Mouse (Mus musculus) heart, embryonic 11.5 days (tissue): ENCODE data around the gene Gtsf1. TPM values are rescaled to one million over a fixed set of nuclear protein-coding genes. Genes with fewer than 3 reads are reported as not detected.

Experiments
- ATAC-seq: fragments of 200-750 bp; cut with Nextera tagmentation; replicated peaks from 2 replicates; pipeline ENCODE4 v1.8.0; 2017; ENCODE audit warnings: moderate library complexity; ENCODE audit not compliant: insufficient number of reproducible peaks, low FRiP score, low TSS enrichment
- H3K27ac ChIP-seq: fragments of 300-500 bp; sonication (generic); 2 replicates; pipeline ENCODE4 v1.5.1; 2014; ENCODE audit warnings: mild to moderate bottlenecking, low read depth, low read length
- H3K27me3 ChIP-seq: fragments of 300-500 bp; sonication (generic); 2 replicates; pipeline ENCODE4 v1.6.1; 2014; ENCODE audit warnings: mild to moderate bottlenecking, low read length, mixed read lengths; ENCODE audit not compliant: control insufficient read depth, insufficient read depth
- H3K36me3 ChIP-seq: fragments of 300-500 bp; sonication (generic); 2 replicates; pipeline ENCODE4 v1.6.1; 2014; ENCODE audit warnings: mild to moderate bottlenecking, low read length, moderate library complexity, mixed read lengths; ENCODE audit not compliant: control insufficient read depth, insufficient read depth
- H3K4me1 ChIP-seq: fragments of 300-500 bp; sonication (generic); 2 replicates; pipeline ENCODE4 v1.6.1; 2014; ENCODE audit warnings: low read length; ENCODE audit not compliant: control insufficient read depth, insufficient read depth
- H3K4me2 ChIP-seq: fragments of 300-500 bp; sonication (generic); 2 replicates; pipeline ENCODE4 v1.6.1; 2014; ENCODE audit warnings: mild to moderate bottlenecking, moderate library complexity
- H3K4me3 ChIP-seq: fragments of 300-500 bp; sonication (generic); 2 replicates; pipeline ENCODE4 v1.5.1; 2014; ENCODE audit warnings: low read depth, low read length
- H3K9ac ChIP-seq: fragments of 300-500 bp; sonication (generic); 2 replicates; pipeline ENCODE4 v1.6.1; 2014; ENCODE audit warnings: mild to moderate bottlenecking, low read depth, low read length, moderate library complexity
- H3K9me3 ChIP-seq: fragments of 300-500 bp; sonication (generic); replicated peaks from 2 replicates; pipeline ENCODE4 v1.6.1; 2016; ENCODE audit warnings: low read length; ENCODE audit not compliant: control insufficient read depth
- WGBS: fragments of 180-500 bp; shearing (Covaris S2); extraction: QIAGEN DNeasy Blood & Tissue Kit; methylation state at CpG from one replicate; pipeline ENCODE4 v1.1.7; 2014; ENCODE audit not compliant: insufficient replicate concordance; 5-methylcytosine and 5-hydroxymethylcytosine counted together
- polyA plus RNA-seq: library from polyadenylated mRNA; unstranded; fragments of >200 nt; fragmentation: Nextera tagmentation; extraction: Ambion mirVana; gene quantifications from 2 replicates; pipeline ENCODE4 v1.2.1, GENCODE M21; 2014

Gene Gtsf1
- polyA plus RNA-seq, 1 experiment from 2014 or later = 38.5 TPM

DNA sequence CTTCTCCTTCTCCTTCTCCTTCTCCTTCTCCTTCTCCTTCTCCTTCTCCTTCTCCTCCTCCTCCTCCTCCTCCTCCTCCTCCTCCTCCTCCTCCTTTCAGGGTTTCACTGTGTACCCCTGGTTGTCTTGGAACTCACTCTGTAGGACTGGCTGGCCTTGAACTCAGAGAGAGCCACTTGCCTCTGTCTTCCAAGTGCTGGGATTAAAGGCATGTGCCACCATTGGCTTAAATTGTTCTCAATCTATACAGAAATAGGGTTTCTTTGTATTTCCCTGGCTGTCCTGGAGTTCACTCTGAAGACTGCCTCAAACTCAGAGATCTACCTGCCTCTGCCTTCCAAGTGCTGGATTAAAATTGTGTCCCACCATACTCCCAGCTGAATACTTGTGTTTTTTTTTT, 57.8 kb downstream of the Gtsf1 start:
- no peaks in the 10 kb centered on the region for H3K36me3 ChIP-seq
- no peak overlapping the region for H3K9ac ChIP-seq
- H3K27ac ChIP-seq = no peak overlapping the region
- ATAC-seq = no peak
- H3K4me3 ChIP-seq = no peak overlapping the region
- peaks cover 31% of the 10 kb centered on the region for H3K4me1 ChIP-seq
- H3K4me2 ChIP-seq = no peak overlapping the region
- H3K27me3 ChIP-seq = no peaks in the 10 kb centered on the region
- no peaks in the 10 kb centered on the region for H3K9me3 ChIP-seq

DNA sequence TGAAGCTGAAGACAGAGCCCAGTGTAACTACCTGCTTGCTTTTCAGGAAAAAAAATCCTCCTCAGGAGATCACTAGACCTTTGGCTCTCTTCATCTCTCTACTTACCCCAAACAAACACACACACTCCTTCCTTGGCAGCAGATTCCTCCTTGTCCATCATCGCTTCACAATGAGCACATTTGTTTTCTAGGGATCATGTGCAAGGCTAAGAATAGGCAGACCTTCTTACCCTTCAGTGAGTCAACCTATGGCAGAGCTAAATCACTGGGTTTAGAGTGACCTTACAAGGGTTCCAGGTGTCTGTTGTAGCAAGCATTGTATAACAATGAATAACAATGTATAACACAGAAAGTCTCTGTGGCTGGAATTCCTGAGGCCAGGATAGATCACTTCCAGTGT, 58.5 kb downstream of the Gtsf1 start:
- Histone ChIP-seq H3K4me1 (peaks cover 30% of the 10 kb centered on the region), H3K27ac (no peak overlapping the region), H3K4me2 (no peak overlapping the region), H3K9me3 (no peaks in the 10 kb centered on the region), H3K36me3 (no peaks in the 10 kb centered on the region), H3K27me3 (no peaks in the 10 kb centered on the region), H3K9ac (no peak overlapping the region), H3K4me3 (no peak overlapping the region)
- ATAC-seq = no peak
- 67% methylated on average over 1 of the region's 1 CpGs for WGBS

DNA sequence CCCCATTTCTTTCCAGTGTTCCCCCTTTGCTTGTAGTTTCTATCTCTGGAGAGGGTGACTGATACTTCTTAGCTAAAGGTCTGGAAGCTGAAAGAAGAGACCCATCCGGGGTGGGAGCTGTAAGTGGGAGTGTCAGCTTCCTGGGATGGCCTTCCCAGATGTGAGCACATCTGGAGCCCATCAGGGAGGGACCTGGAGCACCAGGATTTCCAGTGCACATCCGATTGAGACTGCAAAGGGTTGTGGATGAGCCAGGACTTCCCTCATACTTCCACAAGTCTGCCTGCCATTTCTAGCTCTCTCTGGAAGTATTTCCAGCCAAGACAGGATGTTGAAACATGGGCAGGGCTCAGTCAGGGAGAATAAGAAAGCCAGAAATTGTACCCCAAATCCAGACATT, 59.1 kb downstream of the Gtsf1 start:
- ATAC-seq = no peak
- H3K4me3 ChIP-seq = no peak overlapping the region
- 26% methylated on average over 2 of the region's 2 CpGs for WGBS
- H3K4me2 ChIP-seq = no peak overlapping the region
- H3K27me3 ChIP-seq = no peaks in the 10 kb centered on the region
- no peaks in the 10 kb centered on the region for H3K36me3 ChIP-seq
- no peak overlapping the region for H3K9ac ChIP-seq
- no peak overlapping the region for H3K27ac ChIP-seq
- no peaks in the 10 kb centered on the region for H3K9me3 ChIP-seq
- H3K4me1 ChIP-seq = peaks cover 29% of the 10 kb centered on the region

DNA sequence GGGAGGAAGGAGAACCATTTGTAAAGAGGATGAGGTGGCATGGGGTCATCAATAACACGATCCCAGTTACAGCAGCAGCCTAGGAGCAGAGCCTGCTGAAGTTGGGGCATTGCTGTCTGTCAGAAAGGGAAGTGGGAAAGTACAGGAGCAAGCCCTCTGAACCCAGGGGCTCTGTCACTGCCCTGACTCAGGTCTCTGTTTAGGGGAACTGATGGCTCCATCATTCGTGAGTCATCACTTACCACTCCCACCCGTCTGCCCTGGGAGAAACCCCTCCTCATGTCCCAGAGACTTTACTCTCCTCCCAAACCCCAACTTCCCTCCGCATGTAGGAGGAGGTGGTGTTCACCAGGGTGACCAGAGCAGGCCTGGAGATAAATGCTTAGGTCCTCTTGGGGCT, 59.8 kb downstream of the Gtsf1 start:
- H3K4me1 ChIP-seq = peaks cover 29% of the 10 kb centered on the region

DNA sequence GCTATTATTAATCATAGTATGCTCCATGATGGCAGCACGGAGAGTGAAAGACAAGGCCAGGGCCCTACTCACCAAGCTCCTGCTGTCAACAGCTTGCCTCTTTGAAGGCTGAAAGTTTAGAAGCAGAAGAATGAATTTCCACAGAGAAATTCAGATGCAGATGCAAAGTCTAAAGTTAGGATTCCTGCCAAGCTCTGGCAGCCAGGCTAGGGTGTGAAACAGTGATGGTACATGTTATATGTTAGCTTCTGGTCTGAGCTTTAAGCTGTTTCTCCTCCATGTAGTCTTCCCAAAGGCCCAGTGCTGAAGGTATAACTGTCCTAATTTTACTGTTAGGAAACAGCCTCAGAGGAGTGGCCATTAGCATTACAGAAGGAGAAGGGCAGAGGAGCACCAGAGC, 61.1 kb downstream of the Gtsf1 start:
- no peaks in the 10 kb centered on the region for H3K36me3 ChIP-seq
- no peak overlapping the region for H3K9ac ChIP-seq
- 57% methylated on average over 1 of the region's 1 CpGs for WGBS
- no peak overlapping the region for H3K27ac ChIP-seq
- H3K4me3 ChIP-seq = no peak overlapping the region
- H3K4me2 ChIP-seq = no peak overlapping the region
- ATAC-seq = no peak
- H3K27me3 ChIP-seq = no peaks in the 10 kb centered on the region
- H3K4me1 ChIP-seq = peaks cover 37% of the 10 kb centered on the region
- H3K9me3 ChIP-seq = no peaks in the 10 kb centered on the region

More for the DNA sequence above, 59.8 kb downstream of the Gtsf1 start:
- H3K27ac ChIP-seq = no peak overlapping the region
- H3K4me3 ChIP-seq = no peak overlapping the region
- no peaks in the 10 kb centered on the region for H3K36me3 ChIP-seq
- H3K4me2 ChIP-seq = no peak overlapping the region
- WGBS = 20% methylated on average over 4 of the region's 4 CpGs
- H3K9ac ChIP-seq = no peak overlapping the region
- no peak for ATAC-seq
- no peaks in the 10 kb centered on the region for H3K9me3 ChIP-seq
- no peaks in the 10 kb centered on the region for H3K27me3 ChIP-seq

DNA sequence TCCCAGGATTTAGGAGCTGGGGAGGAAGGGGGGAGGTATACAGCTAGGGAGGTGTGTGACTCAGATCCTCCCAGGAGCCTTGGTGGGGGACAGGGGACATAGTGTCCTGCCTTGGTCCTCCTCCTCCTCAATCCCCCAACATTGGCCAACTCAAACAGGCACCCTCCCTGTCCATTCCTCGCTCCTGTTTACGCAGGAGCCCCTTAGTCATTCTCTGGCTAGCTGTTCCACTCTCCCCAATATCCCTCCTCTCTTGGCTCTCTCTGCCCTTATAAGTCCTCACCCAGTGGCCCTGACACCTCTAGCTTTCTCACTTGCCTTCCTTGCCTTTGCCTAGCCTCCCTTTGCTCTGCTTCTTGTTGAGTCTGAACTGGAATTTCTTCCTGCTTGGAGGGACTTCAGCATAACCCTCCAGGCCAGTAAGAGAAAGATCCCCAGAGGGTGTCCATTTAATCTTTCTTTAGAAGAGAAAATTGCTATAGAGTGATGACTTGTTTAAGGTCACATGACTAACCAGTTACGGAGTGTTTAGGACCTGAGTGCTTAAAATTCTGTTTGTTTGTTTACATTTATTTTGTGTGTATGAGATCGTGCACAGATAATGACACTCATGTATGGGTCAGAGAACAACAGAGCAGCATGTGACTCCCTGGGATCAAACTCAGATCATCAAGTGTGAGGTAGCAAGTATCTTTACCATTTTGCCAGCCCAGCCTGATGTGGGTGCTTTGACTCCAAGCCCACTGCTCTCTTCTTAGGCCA, 61.9 kb downstream of the Gtsf1 start:
- Histone ChIP-seq H3K4me3 (no peak overlapping the region), H3K4me1 (peaks cover 42% of the 10 kb centered on the region), H3K36me3 (no peaks in the 10 kb centered on the region), H3K9me3 (no peaks in the 10 kb centered on the region), H3K4me2 (no peak overlapping the region; the same call in 1 of the 2 replicates), H3K9ac (no peak overlapping the region), H3K27ac (no peak overlapping the region), H3K27me3 (no peaks in the 10 kb centered on the region)
- WGBS = 79% methylated on average over 4 of the region's 4 CpGs
- no peak for ATAC-seq

DNA sequence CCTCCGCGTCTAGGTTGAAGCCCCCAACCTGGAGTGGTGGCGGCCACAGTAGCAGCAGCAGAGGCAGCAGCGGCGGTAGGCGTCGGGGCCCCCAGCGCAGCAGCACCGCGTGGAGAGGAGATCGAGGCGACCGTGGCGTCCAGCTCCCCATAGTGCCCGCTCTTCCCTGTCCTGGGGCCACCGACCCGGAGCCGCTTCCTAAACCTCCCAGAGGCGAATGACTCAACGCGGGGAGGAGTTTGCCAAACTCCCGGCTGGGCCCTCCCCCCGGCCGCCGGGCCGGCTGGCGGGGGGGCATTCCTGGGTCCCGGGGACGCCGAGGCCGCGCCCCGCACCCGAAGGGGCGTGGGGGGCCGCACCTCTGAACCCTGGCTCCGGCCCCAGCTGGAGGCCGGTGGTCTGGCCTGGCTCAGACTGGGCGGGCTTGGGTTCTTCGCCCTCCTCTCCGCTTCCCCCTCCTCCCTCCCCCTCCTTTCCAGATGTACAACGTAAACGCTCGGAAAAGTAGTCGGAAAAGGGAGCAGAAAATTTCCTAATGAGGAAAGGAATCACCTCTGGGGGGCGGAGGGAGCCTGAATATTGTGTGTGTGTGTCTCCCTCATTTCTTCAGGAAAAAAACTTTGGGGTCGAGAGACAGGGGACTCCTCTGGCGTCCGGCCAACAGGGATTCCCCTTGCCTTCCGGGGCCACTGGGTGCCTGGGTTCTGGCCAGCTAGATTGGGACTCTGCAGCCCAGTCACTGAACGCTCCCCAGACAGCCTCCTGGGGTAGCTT, 63.7 kb downstream of the Gtsf1 start, which contains the start of gene Itga5:
Itga5 (minus strand) TSS at position 388 of the 774 bp plus-strand sequence.
- peak within 1 kb of the TSS; percentile 98 for H3K4me3 ChIP-seq
- H3K27me3 ChIP-seq = no peaks in the 10 kb centered on the region
- ATAC-seq = peak; percentile 63
- no peaks in the 10 kb centered on the region for H3K9me3 ChIP-seq
- peak within 1 kb of the TSS; percentile 76 for H3K4me2 ChIP-seq
- H3K36me3 ChIP-seq = no peaks in the 10 kb centered on the region
- under 1% methylated on average over 49 of the region's 51 CpGs for WGBS
- H3K9ac ChIP-seq = peak within 1 kb of the TSS; percentile 100
- peaks cover 46% of the 10 kb centered on the region for H3K4me1 ChIP-seq
- H3K27ac ChIP-seq = peak within 1 kb of the TSS; percentile 99

DNA sequence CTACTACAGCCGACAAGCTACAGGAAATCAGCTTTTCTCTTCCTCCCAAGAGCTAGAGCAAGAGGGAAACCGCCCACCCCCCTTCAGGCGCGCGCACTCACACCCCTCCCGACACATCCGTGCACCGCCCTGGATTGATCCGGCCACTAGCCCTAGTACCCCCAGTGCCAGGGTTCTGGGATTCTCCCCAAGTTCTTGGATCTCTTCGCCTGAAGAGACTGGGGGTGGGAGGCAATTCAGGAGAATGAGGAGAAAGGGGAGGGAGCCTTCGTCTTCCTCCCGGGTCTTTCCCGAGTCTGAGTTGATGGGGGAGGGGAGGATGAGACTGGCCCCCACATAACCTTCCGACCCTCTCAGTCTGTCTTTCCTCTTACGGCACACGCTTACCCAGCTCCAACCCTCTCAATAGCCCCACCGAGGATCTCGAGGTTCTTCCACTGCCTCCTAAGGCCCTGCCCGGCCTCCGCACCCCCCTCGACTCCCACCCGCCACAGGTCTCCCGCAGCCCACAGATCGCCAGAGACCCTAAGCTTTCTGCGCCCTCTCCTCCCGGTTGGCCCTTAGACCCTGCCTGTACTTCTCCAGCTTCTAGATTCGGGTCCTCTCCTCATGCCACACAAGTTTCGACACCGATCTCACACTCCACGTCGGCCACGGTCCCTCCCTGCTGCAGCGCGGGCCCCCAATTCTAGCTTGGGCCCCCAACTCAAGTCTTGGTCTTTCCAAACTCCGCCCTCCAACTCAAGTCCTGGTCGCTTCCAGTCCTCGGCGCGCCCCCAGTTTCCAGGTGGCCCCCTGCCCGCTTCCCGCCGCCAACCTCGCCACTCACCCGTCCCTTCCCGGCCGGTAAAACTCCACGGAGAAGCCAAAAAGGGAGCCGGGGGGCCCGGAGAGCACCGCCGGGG, 64.5 kb downstream of the Gtsf1 start:
- H3K27me3 ChIP-seq = no peaks in the 10 kb centered on the region
- ATAC-seq = peak; percentile 55
- peak overlapping the region; percentile 99 for H3K27ac ChIP-seq
- no peaks in the 10 kb centered on the region for H3K9me3 ChIP-seq
- no peaks in the 10 kb centered on the region for H3K36me3 ChIP-seq
- H3K4me1 ChIP-seq = peaks cover 46% of the 10 kb centered on the region
- peak overlapping the region; percentile 98 for H3K4me3 ChIP-seq
- H3K9ac ChIP-seq = peak overlapping the region; percentile 100
- WGBS = under 1% methylated on average over 51 of the region's 51 CpGs
- H3K4me2 ChIP-seq = peak overlapping the region; percentile 76
